Mouse (Mus musculus) layer of hippocampus, adult 8-10 months (tissue): ENCODE results near the gene Sap30bp. TPM values are rescaled to one million over a fixed set of nuclear protein-coding genes. Genes with fewer than 3 reads are reported as not detected.

Experiments used
- DNase-seq, 2 experiments: peaks; one replicate each; pipeline ENCODE4 v3.0.0; 2022; ENCODE audit warnings: low spot score in 2 of 2
- total RNA-seq, 4 experiments: library from RNA; stranded (reverse); gene quantifications; 2 replicates each; pipeline ENCODE4 v1.2.4; 2022

The Sap30bp gene
- total RNA-seq, 4 experiments from 2014 or later: 39.7 to 60.3 (median 44.3) TPM

GRCm38 (mm10) chr11:115999538-116000143 lies 66.6 kb downstream of the Sap30bp start:
- peak in 1 of 2 experiments; percentile 80 for DNase-seq

GRCm38 (mm10) chr11:116000607-116001006 lies 67.5 kb downstream of the Sap30bp start:
- DNase-seq: no peak

GRCm38 (mm10) chr11:116001725-116002124 lies 68.6 kb downstream of the Sap30bp start:
- no peak for DNase-seq

GRCm38 (mm10) chr11:116002894-116003293 lies 69.8 kb downstream of the Sap30bp start:
- DNase-seq: no peak

GRCm38 (mm10) chr11:116004186-116004823 lies 71.2 kb downstream of the Sap30bp start:
- no peak for DNase-seq

GRCm38 (mm10) chr11:116004840-116005700 lies 72.0 kb downstream of the Sap30bp start:
- peak in 1 of 2 experiments; percentile 50 for DNase-seq

- no peak for DNase-seq
These were observed 72.8 kb downstream of the Sap30bp start for GRCm38 (mm10) chr11:116005701-116006419.

- DNase-seq: no peak
These were observed 74.2 kb downstream of the Sap30bp start for GRCm38 (mm10) chr11:116007095-116007850.

- DNase-seq: no peak
These were observed 75.3 kb downstream of the Sap30bp start for GRCm38 (mm10) chr11:116008411-116008810.

- no peak for DNase-seq
These were observed 75.8 kb downstream of the Sap30bp start for GRCm38 (mm10) chr11:116008832-116009375.

GRCm38 (mm10) chr11:116009661-116010060 lies 76.6 kb downstream of the Sap30bp start:
- no peak for DNase-seq

- DNase-seq: no peak
These were observed 77.1 kb downstream of the Sap30bp start for GRCm38 (mm10) chr11:116010146-116010545.

- DNase-seq: no peak
These were observed 77.9 kb downstream of the Sap30bp start for GRCm38 (mm10) chr11:116010948-116011347.

GRCm38 (mm10) chr11:116011529-116012261 lies 78.6 kb downstream of the Sap30bp start:
- no peak for DNase-seq

GRCm38 (mm10) chr11:116012262-116012947 lies 79.3 kb downstream of the Sap30bp start, which contains the start of gene Galk1:
TSS of gene Galk1 (minus strand) at chr11:116012719.
- peak; percentile 74 to 77 for DNase-seq

GRCm38 (mm10) chr11:116014821-116015220 lies 81.7 kb downstream of the Sap30bp start:
- no peak for DNase-seq
